Mouse (Mus musculus) cortical plate, adult 2 months (tissue): Measurements from ENCODE around the gene Dennd2a.

Experiments
- CTCF ChIP-seq: fragments of 200-500 bp; IDR thresholded peaks from 2 replicates; pipeline ENCODE4 v1.5.1; 2011; ENCODE audit warnings: mild to moderate bottlenecking, control low read depth, low read length; ENCODE audit not compliant: insufficient read depth; ENCODE audit errors: extremely low read depth
- POLR2A ChIP-seq: fragments of 200-500 bp; IDR thresholded peaks from 2 replicates; pipeline ENCODE4 v1.6.1; 2011; ENCODE audit warnings: mild to moderate bottlenecking, low read length, control low read depth; ENCODE audit not compliant: insufficient read depth; ENCODE audit errors: extremely low read depth

DNA sequence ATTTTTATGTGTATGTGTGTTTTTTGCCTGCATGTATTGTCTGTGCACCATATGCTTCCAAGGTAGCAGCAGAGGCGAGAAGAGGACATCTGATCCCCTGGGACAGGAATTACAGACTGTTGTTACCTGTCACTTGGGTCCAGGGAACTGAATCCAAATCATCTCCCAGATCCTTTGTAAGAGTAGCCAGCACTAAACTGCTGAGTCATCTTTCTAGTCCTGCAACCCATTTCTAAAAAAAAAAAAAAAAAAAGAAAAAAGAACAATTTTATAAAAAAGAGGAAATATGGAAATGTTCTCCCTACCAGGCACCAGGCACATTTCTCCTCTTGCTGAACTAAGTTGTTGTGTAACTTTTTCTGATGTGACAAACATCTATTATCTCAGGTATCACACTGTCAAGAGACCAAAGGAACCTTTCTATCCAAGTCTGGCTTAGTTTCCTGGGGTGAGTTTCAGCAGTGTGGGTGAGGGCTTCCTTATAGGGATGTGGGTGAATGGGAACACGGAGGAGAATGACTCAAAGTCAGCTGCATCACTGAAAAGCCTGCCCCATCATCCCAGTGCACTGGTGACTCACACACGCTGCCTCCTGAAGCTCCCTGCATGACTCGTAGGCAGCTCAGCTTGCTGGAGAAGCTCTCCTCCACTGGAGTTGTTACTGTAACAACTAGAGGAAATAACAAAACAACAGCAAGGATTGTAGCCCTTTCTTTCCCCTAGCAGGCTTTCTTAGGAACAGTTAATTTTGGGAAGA, 110.1 kb downstream of the Dennd2a start:
- TF ChIP-seq CTCF = no peak
- TF ChIP-seq POLR2A = no peak
